Mouse (Mus musculus) retina, adult 2 months (tissue): Measurements from ENCODE around the gene Cnot2.
"Not testable (repeated sequence)": the region's sequence is repeated elsewhere in the genome, so short reads cannot be mapped to it uniquely, and the experiment has no call there.

ENCODE experiments used
- DNase-seq: peaks from one replicate; pipeline ENCODE4 v3.0.0-alpha.2; 2012; ENCODE audit warnings: low read depth, low spot score

Cnot2 gene

DNA sequence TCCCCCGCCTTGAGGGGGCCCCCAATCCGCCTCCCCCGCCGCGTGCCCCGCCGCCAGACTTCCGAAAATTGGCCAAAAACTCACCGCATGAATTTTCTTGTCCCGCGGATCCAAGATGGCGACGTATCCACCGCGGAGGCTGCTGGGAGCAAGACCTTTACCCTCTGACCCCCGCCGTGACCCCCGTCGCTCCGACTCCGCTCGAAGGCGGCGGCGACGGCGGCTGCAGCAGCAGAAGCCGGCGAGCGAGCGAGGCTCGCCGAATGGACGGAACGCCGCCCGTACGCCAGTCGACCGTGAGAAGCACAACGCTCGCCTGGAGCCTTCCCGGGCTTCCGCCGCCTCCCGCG, at the start of gene Cnot2:
TSS of gene Cnot2 (minus strand) at position 143 of the 350 bp plus-strand sequence.
- peak; percentile 82 for DNase-seq

GRCm38 (mm10) chr10:116628926-116629325, 47.6 kb upstream of the Cnot2 start:
- DNase-seq: no peak

DNA sequence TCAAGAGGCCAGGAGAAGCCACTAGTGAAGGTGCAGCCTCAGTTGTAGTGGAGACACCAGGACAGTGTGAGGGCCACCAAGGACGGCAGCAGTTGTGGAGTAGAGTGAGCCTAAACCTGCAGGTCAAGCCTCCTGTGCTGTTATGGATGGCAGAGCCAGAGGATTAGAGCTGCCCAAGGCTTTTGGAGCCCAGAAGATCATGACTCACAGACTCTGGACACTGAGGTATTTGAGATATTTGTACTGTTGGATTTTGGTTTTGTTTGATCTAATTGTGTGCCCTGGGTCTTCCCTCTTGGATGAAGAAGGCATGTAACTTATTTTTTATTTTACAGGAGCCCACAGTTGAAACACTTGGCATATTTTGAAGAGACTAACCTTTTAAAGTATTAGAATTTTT, 44.7 kb upstream of the Cnot2 start:
- DNase-seq: no peak

- DNase-seq: not testable (repeated sequence)
Observed at GRCm38 (mm10) chr10:116613250-116613649, 31.9 kb upstream of the Cnot2 start.

GRCm38 (mm10) chr10:116604905-116605162, 23.5 kb upstream of the Cnot2 start:
- no peak for DNase-seq

GRCm38 (mm10) chr10:116604081-116604904, 23.0 kb upstream of the Cnot2 start:
- DNase-seq: no peak

GRCm38 (mm10) chr10:116599056-116599850, 17.9 kb upstream of the Cnot2 start:
- DNase-seq: no peak

DNA sequence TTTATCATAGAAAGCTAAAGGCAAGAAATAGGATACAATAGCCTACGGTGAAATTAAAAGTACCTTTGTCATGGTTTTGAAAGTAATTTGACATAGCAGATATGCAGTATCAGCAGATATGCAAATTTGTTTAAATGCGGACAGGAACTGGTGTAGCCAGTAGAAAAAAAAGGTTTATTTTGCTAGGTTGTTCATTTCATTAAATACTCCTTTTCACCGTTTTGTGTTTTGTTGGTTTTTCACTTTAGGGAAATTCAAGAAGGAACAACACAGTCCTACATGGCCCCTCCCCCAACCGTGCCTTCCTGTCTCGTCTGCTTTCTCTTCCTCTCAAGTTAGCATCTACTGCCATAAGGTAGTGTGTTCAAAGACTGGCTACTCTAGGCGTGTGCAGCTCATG, 1.4 kb upstream of the Cnot2 start:
- no peak for DNase-seq

DNA sequence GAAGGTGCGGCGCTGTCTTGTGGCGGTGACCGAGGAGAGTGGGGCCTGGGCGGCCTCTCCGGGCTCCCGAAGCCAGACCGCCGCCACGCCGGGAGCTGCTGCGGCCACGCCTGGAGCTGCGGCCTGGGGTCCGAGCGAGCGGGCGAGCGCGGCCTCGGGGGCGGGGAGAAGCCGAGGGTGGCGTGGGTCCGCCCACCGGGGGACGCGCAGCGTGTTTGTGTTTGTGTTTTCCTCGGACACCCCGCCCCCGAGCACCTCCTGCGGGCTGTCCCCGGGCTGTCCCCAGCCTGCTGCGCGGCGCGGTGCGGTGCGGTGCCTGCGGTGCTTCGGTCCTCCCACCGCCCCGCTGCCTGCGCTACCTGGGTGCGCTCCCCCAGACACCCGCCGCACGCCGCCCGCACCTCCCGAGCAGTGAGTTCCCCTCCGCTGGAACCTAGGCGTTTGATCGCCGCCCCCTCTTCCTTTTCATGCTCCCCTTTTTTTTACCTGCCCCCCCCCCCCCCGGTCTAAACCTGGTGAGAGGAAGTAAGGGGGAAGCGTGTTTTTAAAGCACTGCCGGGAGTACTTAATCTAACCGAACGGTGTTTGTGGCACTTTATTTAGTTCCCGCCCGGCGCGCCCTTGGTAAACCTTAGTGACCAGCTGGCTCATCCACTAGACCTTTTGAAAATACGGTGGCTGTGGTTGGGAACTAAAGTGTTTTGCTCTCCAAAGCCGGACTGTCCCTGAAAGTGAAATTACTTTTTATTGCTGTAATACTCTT, 589 bp upstream of the Cnot2 start:
- DNase-seq: no peak

- peak; percentile 23 for DNase-seq
Observed at GRCm38 (mm10) chr10:116580591-116581358, 536 bp downstream of the Cnot2 start.

GRCm38 (mm10) chr10:116579478-116579877, 1.8 kb downstream of the Cnot2 start:
- no peak for DNase-seq

GRCm38 (mm10) chr10:116578375-116578774, 2.9 kb downstream of the Cnot2 start:
- DNase-seq: no peak

DNA sequence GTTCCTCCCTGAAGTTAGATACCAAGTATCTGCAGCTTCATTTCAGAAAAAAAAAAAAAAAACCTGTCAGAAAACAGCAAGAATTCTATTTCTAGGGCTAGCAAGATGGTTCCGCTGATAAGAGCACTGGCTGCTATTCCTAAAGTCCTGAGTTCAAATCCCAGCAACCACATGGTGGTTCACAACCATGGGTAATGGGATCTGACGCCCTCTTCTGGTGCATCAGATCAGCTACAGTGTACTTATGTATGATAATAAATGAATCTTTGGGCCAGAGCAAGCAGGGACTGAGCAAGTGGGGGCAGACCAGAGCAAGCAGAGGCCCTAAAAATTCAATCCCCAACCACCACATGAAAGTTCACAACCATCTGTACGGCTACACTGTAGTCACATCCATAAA, 4.1 kb downstream of the Cnot2 start:
- no peak for DNase-seq

DNA sequence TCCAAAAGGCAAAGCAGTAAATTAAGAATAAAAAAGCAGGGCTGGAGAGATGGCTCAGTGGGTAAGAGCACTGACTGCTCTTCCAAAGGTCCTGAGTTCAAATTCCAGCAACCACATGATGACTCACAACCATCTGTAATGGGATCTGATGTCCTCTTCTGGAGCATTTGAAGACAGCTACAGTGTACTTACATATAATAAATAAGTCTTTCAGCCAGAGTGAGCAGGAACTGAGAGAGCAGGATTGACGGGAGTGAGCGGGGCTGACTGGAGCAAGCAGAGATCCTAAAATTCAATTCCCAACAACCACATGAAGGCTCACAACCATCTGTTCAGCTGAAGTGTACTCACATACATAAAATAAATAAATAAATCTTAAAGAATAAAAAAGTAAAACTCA, 5.2 kb downstream of the Cnot2 start:
- not testable (repeated sequence) for DNase-seq

DNA sequence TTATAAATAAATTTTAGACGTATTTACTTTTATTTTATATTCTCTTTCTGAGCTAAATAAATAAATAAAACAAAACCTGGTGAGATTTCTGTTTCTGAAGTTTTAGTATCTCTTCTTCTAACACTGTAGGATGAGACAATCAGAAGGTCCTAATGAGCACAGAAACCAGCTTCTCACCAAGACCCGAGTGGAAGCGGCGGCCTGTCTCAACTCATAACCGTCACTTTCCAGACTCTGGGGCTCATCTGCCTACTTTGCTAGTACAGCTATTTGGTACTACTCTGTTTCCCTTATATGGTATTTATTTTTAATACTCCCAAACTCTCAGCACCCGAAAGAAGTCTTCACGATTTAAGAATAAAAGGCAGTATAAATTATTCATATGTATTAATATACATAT, 10.8 kb downstream of the Cnot2 start:
- no peak for DNase-seq

DNA sequence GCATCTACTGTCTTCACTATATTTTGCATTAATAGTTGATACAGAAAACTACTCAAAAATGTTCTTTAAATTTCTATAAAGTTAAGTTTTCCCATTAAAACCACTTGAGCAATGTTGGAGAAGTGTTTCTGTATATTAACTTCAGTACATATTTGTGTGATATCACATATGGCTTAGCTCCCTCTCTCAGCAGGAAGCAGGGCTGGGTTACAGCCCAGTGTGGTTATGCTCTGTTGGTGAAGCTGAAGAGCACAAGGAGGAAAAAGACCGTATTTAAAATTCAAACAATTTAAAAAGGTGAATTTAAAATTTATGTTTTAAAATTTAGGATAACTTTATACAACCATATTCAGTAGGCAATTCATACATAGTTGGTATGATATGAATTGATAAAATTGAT, 12.8 kb downstream of the Cnot2 start:
- no peak for DNase-seq

DNA sequence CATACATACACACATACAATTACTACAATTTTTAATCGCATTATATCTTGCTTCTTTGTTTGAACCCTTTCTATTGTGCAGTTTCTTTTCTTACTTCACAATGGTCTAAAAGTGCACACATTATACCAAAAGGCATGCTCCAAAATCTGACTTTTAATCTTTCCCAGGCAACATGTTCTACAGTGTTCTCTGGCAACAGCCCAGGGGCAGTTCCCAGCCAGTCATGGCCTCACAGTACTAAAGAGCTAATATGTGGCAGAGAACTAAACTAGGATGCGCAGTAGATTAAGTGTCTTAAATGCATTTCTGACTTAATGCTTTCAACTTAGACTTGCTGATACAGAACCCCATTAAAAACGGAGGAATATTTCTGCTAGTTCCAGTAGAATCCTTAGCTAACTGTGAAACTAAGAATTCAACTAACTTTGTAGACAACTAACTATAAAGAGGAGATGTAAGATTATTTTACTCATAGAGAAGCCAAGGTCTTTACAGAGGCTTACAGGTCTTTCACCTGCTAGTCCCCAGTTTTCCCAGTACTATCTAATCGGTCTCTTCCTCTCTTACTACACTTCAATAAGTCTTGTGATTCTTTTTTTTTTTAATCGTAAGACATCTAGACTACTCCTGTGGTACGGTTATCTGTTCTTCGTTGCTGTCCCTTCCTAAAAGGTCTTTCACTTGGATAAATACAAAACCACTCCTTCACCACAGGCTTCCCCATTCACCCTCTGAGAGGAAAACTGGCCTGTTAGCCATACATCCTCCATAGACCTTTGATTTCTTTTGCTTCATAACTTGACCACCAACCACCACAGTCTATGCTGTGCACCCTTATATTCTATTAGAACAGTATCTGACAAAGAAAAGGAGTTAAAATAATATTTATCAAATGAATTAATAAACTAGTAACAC, 13.6 kb downstream of the Cnot2 start:
- DNase-seq: no peak

DNA sequence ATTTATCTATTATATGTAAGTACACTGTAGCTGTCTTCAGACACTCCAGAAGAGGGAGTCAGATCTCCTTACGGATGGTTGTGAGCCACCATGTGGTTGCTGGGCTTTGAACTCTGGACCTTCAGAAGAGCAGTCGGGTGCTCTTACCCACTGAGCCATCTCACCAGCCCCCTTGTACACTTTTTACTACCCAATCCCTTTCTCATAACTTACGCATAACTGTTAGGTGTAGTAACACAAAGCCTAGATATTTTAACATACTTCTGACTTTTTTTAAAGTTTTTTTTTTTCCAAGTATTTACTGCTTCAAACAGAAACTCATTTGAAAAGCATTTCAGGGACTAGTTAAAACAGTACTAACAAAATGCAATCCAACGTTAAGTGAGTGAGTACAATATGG, 14.8 kb downstream of the Cnot2 start:
- DNase-seq: not testable (repeated sequence)

- DNase-seq: no peak
Observed at GRCm38 (mm10) chr10:116564828-116565602, 16.3 kb downstream of the Cnot2 start.
